Mouse (Mus musculus) R1 (cell line): ENCODE data around the gene Crhr1.
A peak's percentile ranks its signal among the peaks of the same experiment; 100 is the strongest.

Experiments used
- DNase-seq: peaks from one replicate; pipeline ENCODE4 v3.0.0-alpha.2; 2018; ENCODE audit warnings: low read depth, low spot score

Gene Crhr1

GRCm38 (mm10) chr11:104133442-104133983, 858 bp downstream of the Crhr1 start:
- DNase-seq = peak; percentile 12

GRCm38 (mm10) chr11:104138976-104139375, 6.3 kb downstream of the Crhr1 start:
- no peak for DNase-seq

GRCm38 (mm10) chr11:104144930-104145329, 12.3 kb downstream of the Crhr1 start:
- DNase-seq = no peak

GRCm38 (mm10) chr11:104148787-104149186, 16.1 kb downstream of the Crhr1 start:
- DNase-seq = no peak

GRCm38 (mm10) chr11:104150911-104151310, 18.3 kb downstream of the Crhr1 start:
- DNase-seq = no peak

GRCm38 (mm10) chr11:104154332-104154731, 21.7 kb downstream of the Crhr1 start:
- no peak for DNase-seq

- DNase-seq = no peak
Observed at GRCm38 (mm10) chr11:104154820-104155635, 22.4 kb downstream of the Crhr1 start.

- DNase-seq = no peak
Observed at GRCm38 (mm10) chr11:104155899-104156298, 23.2 kb downstream of the Crhr1 start.

- no peak for DNase-seq
Observed at GRCm38 (mm10) chr11:104156391-104156790, 23.7 kb downstream of the Crhr1 start.

GRCm38 (mm10) chr11:104157603-104158259, 25.1 kb downstream of the Crhr1 start:
- peak; percentile 86 for DNase-seq

- peak; percentile 24 for DNase-seq
Observed at GRCm38 (mm10) chr11:104158260-104158907, 25.7 kb downstream of the Crhr1 start.

GRCm38 (mm10) chr11:104159769-104160272, 27.2 kb downstream of the Crhr1 start:
- no peak for DNase-seq

- no peak for DNase-seq
Observed at GRCm38 (mm10) chr11:104161153-104161552, 28.5 kb downstream of the Crhr1 start.

- no peak for DNase-seq
Observed at GRCm38 (mm10) chr11:104164257-104164656, 31.6 kb downstream of the Crhr1 start.

GRCm38 (mm10) chr11:104171281-104171781, 38.7 kb downstream of the Crhr1 start:
- peak; percentile 62 for DNase-seq

GRCm38 (mm10) chr11:104178893-104179292, 46.2 kb downstream of the Crhr1 start:
- peak; percentile 42 for DNase-seq

- DNase-seq = no peak
Observed at GRCm38 (mm10) chr11:104179804-104180203, 47.1 kb downstream of the Crhr1 start.

GRCm38 (mm10) chr11:104182141-104182540, 49.5 kb downstream of the Crhr1 start:
- no peak for DNase-seq

GRCm38 (mm10) chr11:104186135-104186836, 53.6 kb downstream of the Crhr1 start, which contains the start of gene Sppl2c:
Gene Sppl2c, plus strand, starts transcription at chr11:104186327.
- DNase-seq = no peak

GRCm38 (mm10) chr11:104186837-104187150, 54.1 kb downstream of the Crhr1 start:
- no peak for DNase-seq

- DNase-seq = no peak
Observed at GRCm38 (mm10) chr11:104187766-104188165, 55.1 kb downstream of the Crhr1 start.
